Mouse (Mus musculus) heart, adult 11 months (tissue): ENCODE data around the gene Hypk.

Experiments
- DNase-seq: peaks from one replicate; pipeline ENCODE4 v3.0.0; 2022

The Hypk gene

DNA sequence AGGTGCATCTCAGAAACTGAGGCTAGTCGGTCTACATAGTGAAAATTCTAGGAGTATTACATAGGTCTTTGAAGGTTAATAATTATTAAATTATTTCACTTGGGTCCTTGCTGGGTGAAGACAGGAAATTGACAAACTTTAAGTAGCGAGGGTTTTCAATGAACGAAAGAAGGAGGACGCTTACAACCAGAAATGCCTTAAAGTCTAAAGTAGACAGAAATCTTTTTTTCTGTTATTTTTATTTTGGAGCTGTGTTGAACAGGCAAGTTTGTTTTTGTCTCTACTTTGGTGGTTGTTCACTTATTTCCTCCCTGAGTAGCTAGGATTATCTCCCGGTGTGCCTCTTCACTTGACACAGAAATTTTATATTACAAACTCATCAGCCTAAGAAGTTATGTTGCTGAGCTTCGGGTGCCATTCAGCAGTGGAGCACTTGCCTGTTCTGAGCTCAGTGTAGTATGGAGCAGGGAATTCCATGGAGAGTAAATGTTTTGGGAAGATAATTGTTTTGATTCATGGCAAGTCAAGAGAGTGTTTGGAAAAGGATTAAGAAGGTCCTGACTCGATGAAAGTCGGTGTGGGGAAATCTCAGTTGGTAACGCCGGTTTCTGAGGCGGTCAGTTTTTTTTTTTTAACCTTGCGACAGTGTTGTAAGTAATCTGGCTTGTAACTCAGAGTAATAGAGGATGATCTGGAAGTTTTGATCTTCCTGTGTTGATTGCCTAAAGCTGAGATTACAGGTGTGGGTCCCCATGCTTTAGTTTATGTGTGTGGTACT lies 54.3 kb downstream of the Hypk start:
- DNase-seq, result peak; percentile 49

DNA sequence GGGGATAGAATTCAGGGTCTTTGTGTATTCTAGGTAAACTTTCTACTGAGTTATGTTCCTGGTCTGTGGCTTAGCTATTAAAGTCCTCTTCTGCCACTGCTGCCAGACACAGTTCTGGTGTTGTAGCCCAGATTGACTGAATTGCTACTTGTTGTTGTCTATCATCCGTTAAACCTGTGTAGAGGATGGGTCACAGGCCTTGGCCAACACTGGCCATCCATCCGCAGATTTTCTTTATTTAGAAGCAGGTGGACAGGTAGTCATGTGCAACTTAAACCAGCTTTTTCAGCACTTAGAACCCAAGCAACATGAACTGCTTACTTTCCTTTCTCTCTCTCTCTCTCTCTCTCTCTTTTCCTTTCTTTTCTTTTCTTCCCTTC lies 54.9 kb downstream of the Hypk start:
- DNase-seq, result peak; percentile 78
